Mouse (Mus musculus) spleen, adult 2 months (tissue): Measurements from ENCODE around the gene Ezh1. TPM values are rescaled to one million over a fixed set of nuclear protein-coding genes. Genes with fewer than 3 reads are reported as not detected.

ENCODE experiments used
- DNase-seq, 2 experiments: peaks; one replicate each; pipeline versions ENCODE4 v3.0.0 to v3.0.0-alpha.2; 2012 to 2021; ENCODE audit warnings: low spot score in 2 of 2, low read depth in 1 of 2
- H3K27ac ChIP-seq: fragments of 200-500 bp; 2 replicates; pipeline ENCODE4 v1.5.1; 2012; ENCODE audit warnings: low read length, inconsistent platforms; ENCODE audit not compliant: insufficient read depth
- H3K27me3 ChIP-seq: fragments of 200-500 bp; 2 replicates; pipeline ENCODE4 v1.6.1; 2012; ENCODE audit warnings: mild to moderate bottlenecking, moderate library complexity, low read length, inconsistent platforms; ENCODE audit not compliant: control insufficient read depth, insufficient read depth
- H3K36me3 ChIP-seq: fragments of 200-500 bp; 2 replicates; pipeline ENCODE4 v1.6.1; 2012; ENCODE audit warnings: mild to moderate bottlenecking, low read length, inconsistent platforms; ENCODE audit not compliant: control insufficient read depth, insufficient read depth
- H3K4me1 ChIP-seq: fragments of 200-500 bp; 2 replicates; pipeline ENCODE4 v1.6.1; 2011; ENCODE audit warnings: inconsistent platforms; ENCODE audit not compliant: control insufficient read depth, insufficient read depth, insufficient read length
- H3K4me3 ChIP-seq: fragments of 200-500 bp; 2 replicates; pipeline ENCODE4 v1.5.1; 2011; ENCODE audit warnings: mild to moderate bottlenecking, inconsistent platforms; ENCODE audit not compliant: insufficient read depth, insufficient read length; ENCODE audit errors: extremely low read depth
- CTCF ChIP-seq: fragments of 200-500 bp; IDR thresholded peaks from 2 replicates; pipeline ENCODE4 v1.5.1; 2011; ENCODE audit warnings: mild to moderate bottlenecking, inconsistent platforms; ENCODE audit not compliant: insufficient read depth, insufficient read length, insufficient replicate concordance; ENCODE audit errors: extremely low read depth
- POLR2A ChIP-seq: fragments of 200-500 bp; IDR thresholded peaks from 2 replicates; pipeline ENCODE4 v1.6.1; 2011; ENCODE audit warnings: low read depth, low read length, inconsistent platforms
- WGBS: fragments of 180-500 bp; shearing (Covaris S2); methylation state at CpG from one replicate; pipeline ENCODE4 v1.1.7; 2018; 5-methylcytosine and 5-hydroxymethylcytosine counted together
- polyA plus RNA-seq: library from polyadenylated mRNA; depleted of rRNA; stranded (reverse); fragments of >200 nt; gene quantifications from 2 replicates; pipeline ENCODE4 v1.2.3, GENCODE M21; 2012; rRNA removed

Ezh1 gene
- polyA plus RNA-seq: 28.3 and 30.9 TPM in 2 replicates

DNA sequence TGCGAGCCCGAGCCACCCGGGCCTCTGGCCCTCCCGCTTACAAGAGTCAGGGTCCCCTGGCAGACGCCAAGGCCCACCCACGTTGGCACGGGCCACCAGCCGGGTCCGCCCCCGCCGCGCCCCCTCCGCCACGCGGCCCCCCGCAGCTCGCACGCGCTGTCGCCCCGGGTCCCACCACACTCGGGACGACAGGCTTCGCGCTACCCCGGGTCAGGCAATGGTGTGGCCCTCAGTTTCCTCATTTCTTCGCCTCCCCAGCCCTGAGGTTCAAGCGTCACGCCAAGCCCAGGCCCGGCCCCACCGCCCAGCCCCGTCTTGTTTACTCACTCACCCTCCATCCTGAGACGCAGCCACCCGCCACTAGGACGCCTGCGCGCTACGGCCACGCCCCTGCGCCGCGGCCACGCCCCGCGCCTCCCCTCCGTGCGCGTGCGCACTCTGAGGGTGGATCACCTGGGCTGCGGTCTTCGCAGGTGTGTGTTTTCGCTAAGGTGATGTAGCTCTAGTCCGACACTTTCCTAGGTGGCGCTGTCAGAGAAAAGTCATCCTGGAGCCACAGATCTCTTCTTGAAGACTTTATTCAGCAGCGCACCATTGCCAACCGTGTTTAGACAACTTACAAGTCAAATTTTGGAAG lies at the start of gene Ezh1:
Ezh1 (minus strand) TSS at position 399 of the 637 bp plus-strand sequence.
- no peaks in the 10 kb centered on the region for H3K36me3 ChIP-seq
- peak within 1 kb of the TSS; percentile 95 for H3K4me3 ChIP-seq
- peak; percentile 73 to 88 for DNase-seq
- H3K27me3 ChIP-seq: no peaks in the 10 kb centered on the region
- peak; percentile 11; the same call in 1 of the 2 replicates for TF ChIP-seq CTCF
- TF ChIP-seq POLR2A: peak; percentile 56
- 2% methylated on average over 56 of the region's 56 CpGs for WGBS
- H3K27ac ChIP-seq: peak within 1 kb of the TSS; percentile 74
- H3K4me1 ChIP-seq: peaks cover 7% of the 10 kb centered on the region

DNA sequence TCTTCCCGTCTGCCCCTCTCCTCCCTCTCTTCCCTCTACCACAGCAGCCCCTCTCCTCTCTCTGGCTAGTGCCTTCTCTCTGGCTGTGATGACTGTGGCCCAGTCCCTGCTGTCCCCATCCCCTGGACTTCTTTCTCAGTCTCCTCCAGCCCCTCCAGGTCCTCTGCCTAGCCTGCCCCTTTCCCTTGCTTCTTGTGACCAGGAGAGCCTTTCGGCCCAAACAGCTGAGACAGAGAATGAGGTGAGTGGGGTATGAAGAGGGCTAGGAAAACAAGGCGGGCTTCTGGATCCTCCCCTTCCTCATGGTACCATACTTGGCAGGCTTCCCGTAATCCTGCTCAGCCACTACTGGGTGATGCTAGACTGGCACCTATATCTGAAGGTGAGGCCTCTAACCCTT lies 49.0 kb upstream of the Ezh1 start:
- WGBS: 84% methylated on average over 4 of the region's 4 CpGs
- H3K4me3 ChIP-seq: no peak overlapping the region
- DNase-seq: no peak
- peaks cover 9% of the 10 kb centered on the region; the same call in 1 of the 2 replicates for H3K4me1 ChIP-seq
- H3K27ac ChIP-seq: no peak overlapping the region
- no peak for TF ChIP-seq CTCF
- no peak for TF ChIP-seq POLR2A
- H3K27me3 ChIP-seq: no peaks in the 10 kb centered on the region
- peaks cover 2% of the 10 kb centered on the region for H3K36me3 ChIP-seq

- no peak for DNase-seq
- Histone ChIP-seq H3K27me3 (no peaks in the 10 kb centered on the region), H3K4me3 (no peak overlapping the region), H3K27ac (no peak overlapping the region), H3K36me3 (peaks cover 2% of the 10 kb centered on the region), H3K4me1 (peaks cover 2% of the 10 kb centered on the region; the same call in 1 of the 2 replicates)
- WGBS: 82% methylated on average over 3 of the region's 3 CpGs
- TF ChIP-seq CTCF (no peak), POLR2A (no peak)
Observed at GRCm38 (mm10) chr11:101272446-101272845, 46.2 kb upstream of the Ezh1 start.

GRCm38 (mm10) chr11:101269577-101270116 lies 43.4 kb upstream of the Ezh1 start:
- H3K36me3 ChIP-seq: no peaks in the 10 kb centered on the region
- 55% methylated on average over 10 of the region's 10 CpGs for WGBS
- no peak overlapping the region for H3K27ac ChIP-seq
- H3K4me3 ChIP-seq: no peak overlapping the region
- 0 out of 2 replicates have a peak, but pooled peaks cover 4% of the 10 kb centered on the region for H3K27me3 ChIP-seq
- H3K4me1 ChIP-seq: no peaks in the 10 kb centered on the region
- TF ChIP-seq POLR2A: no peak
- no peak for TF ChIP-seq CTCF
- no peak for DNase-seq

- TF ChIP-seq CTCF (no peak), POLR2A (no peak)
- Histone ChIP-seq H3K27me3 (peaks cover 21% of the 10 kb centered on the region), H3K36me3 (no peaks in the 10 kb centered on the region), H3K4me1 (peaks cover under 1% of the 10 kb centered on the region; the same call in 1 of the 2 replicates), H3K27ac (no peak overlapping the region), H3K4me3 (no peak overlapping the region)
- 57% methylated on average over 6 of the region's 6 CpGs for WGBS
- DNase-seq: no peak
Observed at GRCm38 (mm10) chr11:101265906-101266305, 39.6 kb upstream of the Ezh1 start.

GRCm38 (mm10) chr11:101264954-101265471 lies 38.8 kb upstream of the Ezh1 start:
- 17% methylated on average over 31 of the region's 31 CpGs for WGBS
- H3K27ac ChIP-seq: no peak overlapping the region
- peaks cover 8% of the 10 kb centered on the region for H3K4me1 ChIP-seq
- TF ChIP-seq CTCF (no peak), POLR2A (no peak)
- no peak for DNase-seq
- H3K4me3 ChIP-seq: no peak overlapping the region
- H3K36me3 ChIP-seq: no peaks in the 10 kb centered on the region
- peaks cover 28% of the 10 kb centered on the region for H3K27me3 ChIP-seq

- Histone ChIP-seq H3K4me1 (peaks cover 10% of the 10 kb centered on the region), H3K36me3 (peaks cover 2% of the 10 kb centered on the region; the same call in 1 of the 2 replicates), H3K27me3 (peaks cover 28% of the 10 kb centered on the region), H3K4me3 (no peak overlapping the region), H3K27ac (no peak overlapping the region)
- DNase-seq: no peak
- 38% methylated on average over 3 of the region's 3 CpGs for WGBS
- TF ChIP-seq CTCF: no peak
- TF ChIP-seq POLR2A: no peak
Observed at GRCm38 (mm10) chr11:101263989-101264280, 37.7 kb upstream of the Ezh1 start.
